9 mouse cellular contexts compared by ENCODE assay signal in the genomic region with DNA sequence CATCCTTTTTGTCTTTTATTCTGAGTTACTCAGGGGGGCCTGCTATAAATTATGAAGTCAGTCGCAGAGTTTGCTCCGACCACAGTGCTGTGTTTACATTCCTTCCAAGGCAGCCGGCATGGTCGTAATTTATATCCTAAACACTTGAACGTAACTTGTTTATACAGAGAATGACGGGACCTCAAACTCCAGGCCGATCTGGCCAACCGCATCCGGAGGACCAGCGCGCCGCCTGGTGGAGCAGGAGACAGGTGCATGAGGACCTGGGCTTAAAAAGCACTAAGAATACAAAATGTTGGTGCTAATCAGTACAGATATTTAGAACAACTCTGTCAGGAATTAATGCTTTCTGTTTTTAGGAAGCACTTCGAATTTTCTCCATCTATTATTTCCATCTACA. TPM values are rescaled to one million over a fixed set of nuclear protein-coding genes. Genes with fewer than 3 reads are reported as not detected.
A peak's percentile ranks its signal among the peaks of the same experiment; 100 is the strongest.
DNase-seq lines count a peak whose midpoint lies in the region; ATAC-seq and TF ChIP-seq lines count a peak whose summit lies in the region.
"Had no signal": no experiment of that assay in that cellular context is flagged by ENCODE, and none has a peak within 500 bp of the region (broad histone marks: within the 10 kb centered on the region; RNA-seq: fewer than 3 reads in every experiment).

No protein-coding gene starts in this region.

- H3K4me2 ChIP-seq in heart, embryonic 11.5 days, result 0 out of 2 replicates have a peak overlapping the region, but pooled peaks have one; percentile 31
- 0 out of 2 replicates have a peak overlapping the region, but pooled peaks have one; percentile 86 for H3K4me2 ChIP-seq in stomach, embryonic 14.5 days (replicated peaks; ENCODE audit: low read depth, low read length)

- peaks cover 6% of the 10 kb centered on the region; the same call in 1 of the 2 replicates for H3K4me1 ChIP-seq in G1E (ENCODE audit: insufficient read depth, low read depth, low read length)
- peaks cover 8% of the 10 kb centered on the region for H3K4me1 ChIP-seq in heart, embryonic 11.5 days (ENCODE audit: control insufficient read depth, insufficient read depth, low read length)
- H3K4me1 ChIP-seq in stomach, embryonic 14.5 days (ENCODE audit: control insufficient read depth, insufficient read depth, low read length), result peaks cover 2% of the 10 kb centered on the region; the same call in 1 of the 2 replicates

- H3K36me3 ChIP-seq in G1E (replicated peaks), result no peaks in the 10 kb centered on the region
- no peaks in the 10 kb centered on the region for H3K36me3 ChIP-seq in heart, embryonic 11.5 days (ENCODE audit: control insufficient read depth, insufficient read depth, low read length)
- no peaks in the 10 kb centered on the region for H3K36me3 ChIP-seq in stomach, embryonic 14.5 days (ENCODE audit: control insufficient read depth, insufficient read depth, low read length)

- H3K27me3 ChIP-seq in G1E (ENCODE audit: insufficient read depth, low read length), result peaks cover 22% of the 10 kb centered on the region
- H3K27me3 ChIP-seq in heart, embryonic 11.5 days (ENCODE audit: control insufficient read depth, insufficient read depth, low read length), result peaks cover 54% of the 10 kb centered on the region
- peaks cover 11% of the 10 kb centered on the region; the same call in 1 of the 2 replicates for H3K27me3 ChIP-seq in stomach, embryonic 14.5 days (ENCODE audit: control insufficient read depth, insufficient read depth, low read length)

- no peaks in the 10 kb centered on the region for H3K9me3 ChIP-seq in G1E (replicated peaks)
- no peaks in the 10 kb centered on the region for H3K9me3 ChIP-seq in heart, embryonic 11.5 days (replicated peaks; ENCODE audit: control insufficient read depth, low read length)
- no peaks in the 10 kb centered on the region for H3K9me3 ChIP-seq in stomach, embryonic 14.5 days (ENCODE audit: control insufficient read depth, low read depth, low read length)

- peak; percentile 40; the same call in 1 of the 2 replicates for ATAC-seq in G1E (ENCODE audit: extremely low read depth, insufficient number of reproducible peaks, low FRiP score, poor library complexity, severe bottlenecking)
- ATAC-seq in heart, embryonic 11.5 days (replicated peaks; ENCODE audit: insufficient number of reproducible peaks, low FRiP score, low TSS enrichment), result no peak
- peak; percentile 77; the same call in 1 of the 2 replicates for ATAC-seq in stomach, embryonic 14.5 days (ENCODE audit: insufficient number of reproducible peaks, insufficient read depth, low FRiP score, low read depth)

- DNase-seq in cerebellum, adult 9-10 months, result peak; percentile 14
- DNase-seq in cerebellum, adult 8-10 months, result no peak
- DNase-seq in G1E (ENCODE audit: low spot score), result peak; percentile 27
- peak; percentile 87 for DNase-seq in embryo, embryonic 10.5 days (ENCODE audit: low spot score)
- peak; percentile 74 to 79 for DNase-seq in kidney, postnatal 25 days
- DNase-seq in mesoderm, embryonic 11.5 days (ENCODE audit: low read depth, low spot score), result peak; percentile 83

- peak; percentile 53 for TF ChIP-seq CTCF in G1E (IDR thresholded peaks at IDR 0.05; ENCODE audit: low read depth, low read length)

- WGBS in heart, embryonic 11.5 days (ENCODE audit: insufficient replicate concordance), result under 1% methylated on average over 13 of the region's 13 CpGs
- 0% methylated on average over 13 of the region's 13 CpGs for WGBS in stomach, embryonic 14.5 days

- no peak overlapping the region for H3K4me3 ChIP-seq in G1E (ENCODE audit: low read depth, low read length)
- H3K4me3 ChIP-seq in heart, embryonic 11.5 days (ENCODE audit: low read depth, low read length), result no peak overlapping the region
- no peak overlapping the region for H3K4me3 ChIP-seq in stomach, embryonic 14.5 days (ENCODE audit: low read depth, low read length)

- H3K9ac ChIP-seq in heart, embryonic 11.5 days (ENCODE audit: low read depth, low read length), result no peak overlapping the region
- H3K9ac ChIP-seq in stomach, embryonic 14.5 days (replicated peaks; ENCODE audit: low read depth, low read length), result no peak overlapping the region

- no peak overlapping the region for H3K27ac ChIP-seq in heart, embryonic 11.5 days (ENCODE audit: low read depth, low read length)
- no peak overlapping the region for H3K27ac ChIP-seq in stomach, embryonic 14.5 days (ENCODE audit: low read length)

RNA-seq across cellular contexts. Expression of gene Foxf2, which starts 6.8 kb away (rescaled TPM):
- total RNA-seq in G1E (2014; fragmentation: Nextera tagmentation), result not detected in 2 replicates
- total RNA-seq in G1E (2017), result 0.33 TPM in 1 of 2 replicates, not detected in the other
- polyA plus RNA-seq in G1E (2012), result not detected in 2 replicates
- 1.1 and 1.7 TPM in 2 replicates for polyA plus RNA-seq in heart, embryonic 11.5 days (2014; fragmentation: Nextera tagmentation; extraction: Ambion mirVana)
- 21.3 and 21.9 TPM in 2 replicates for polyA plus RNA-seq in stomach, embryonic 14.5 days (2014; fragmentation: Nextera tagmentation; extraction: Ambion mirVana)
- total RNA-seq: MEL had no signal
